8 mouse cellular contexts compared by ENCODE assay signal in the genomic region with DNA sequence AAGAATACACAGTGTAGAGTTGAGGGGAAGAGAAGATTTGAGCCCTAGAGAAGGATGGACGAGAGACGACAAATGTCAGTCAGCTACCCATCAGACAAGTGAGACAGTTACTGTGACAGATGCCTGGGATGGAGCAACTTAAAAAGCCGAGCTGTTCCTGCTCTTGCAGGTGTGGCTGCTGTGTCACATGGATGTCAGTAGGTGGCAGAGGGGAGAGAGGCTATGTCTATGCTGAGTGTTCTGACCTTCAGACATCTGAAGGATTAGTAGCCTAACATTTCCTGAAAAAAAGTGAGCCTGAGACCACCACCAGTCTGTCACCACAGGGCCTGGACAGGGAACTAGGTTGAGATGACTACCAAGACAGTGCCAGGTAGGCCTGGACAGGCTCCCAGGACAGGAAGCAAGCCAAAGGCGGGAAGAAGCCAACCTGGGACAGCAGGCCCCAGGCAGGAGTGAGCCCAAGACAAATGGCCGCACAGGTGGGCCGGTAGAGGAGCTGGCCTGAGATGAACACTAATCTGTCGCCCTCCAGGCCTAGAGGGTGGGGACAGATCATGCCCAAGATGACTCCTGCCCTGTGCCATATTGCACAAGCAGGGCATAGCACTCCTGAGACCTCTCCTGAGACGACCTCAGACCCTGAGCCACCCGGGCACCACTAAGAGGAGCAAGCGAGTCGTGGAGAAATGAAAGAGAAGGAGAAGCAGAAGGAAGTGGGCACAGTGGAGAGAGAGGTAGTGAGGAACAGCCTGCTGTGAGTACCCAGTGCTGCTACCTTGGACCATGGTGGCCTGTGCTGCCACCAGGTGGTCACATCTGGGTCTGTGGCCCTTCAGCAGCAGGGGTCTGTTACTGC. TPM values are rescaled to one million over a fixed set of nuclear protein-coding genes. Genes with fewer than 3 reads are reported as not detected.
DNase-seq lines count a peak whose midpoint lies in the region; ATAC-seq lines count a peak whose summit lies in the region.

No protein-coding gene starts in this region.

- DNase-seq in frontal cortex, postnatal 10 days (ENCODE audit: low spot score in 2 of 2): no peak
- DNase-seq in ES-CJ7 (ENCODE audit: low read depth, low spot score): peak; percentile 48
- DNase-seq in induced T-regulatory cell, adult 2 months (ENCODE audit: low read depth): peak; percentile 17
- DNase-seq in naive thymus-derived CD4-positive, alpha-beta T cell, adult 2 months (ENCODE audit: low read depth): peak; percentile 12
- no peak for DNase-seq in natural killer cell, adult 2 months (ENCODE audit: low spot score in 2 of 2)
- DNase-seq in urinary bladder, postnatal 36 days (ENCODE audit: low spot score in 2 of 2): no peak

- peak; percentile 57 for ATAC-seq in frontal cortex, adult (ENCODE audit: low TSS enrichment)
- ATAC-seq in common myeloid progenitor, adult 5-6 weeks (replicated peaks; ENCODE audit: low read depth, poor library complexity, severe bottlenecking): peak; percentile 94

RNA-seq across cellular contexts. Expression of a gene that starts 12.8 kb away (rescaled TPM):
- 0.58 and 1.3 TPM in 2 replicates for total RNA-seq in common myeloid progenitor, adult 5-6 weeks (2017)

Comparison
In these comparisons a context has a peak if more than half of its experiments do, and no peak if none do; other contexts are left out.
1. DNase-seq: peak in ES-CJ7 (single experiment), induced T-regulatory cell, adult 2 months (single experiment) and naive thymus-derived CD4-positive, alpha-beta T cell, adult 2 months (single experiment); none in frontal cortex, postnatal 10 days (0 of 2), natural killer cell, adult 2 months (0 of 2) and urinary bladder, postnatal 36 days (0 of 2).